Mouse (Mus musculus) ovary, postnatal 36 days (tissue): ENCODE data around the gene Ddb1.

Source experiments
- DNase-seq: peaks from one replicate; pipeline ENCODE4 v3.0.0; 2022; ENCODE audit warnings: low spot score, mixed read lengths

The Ddb1 gene

DNA sequence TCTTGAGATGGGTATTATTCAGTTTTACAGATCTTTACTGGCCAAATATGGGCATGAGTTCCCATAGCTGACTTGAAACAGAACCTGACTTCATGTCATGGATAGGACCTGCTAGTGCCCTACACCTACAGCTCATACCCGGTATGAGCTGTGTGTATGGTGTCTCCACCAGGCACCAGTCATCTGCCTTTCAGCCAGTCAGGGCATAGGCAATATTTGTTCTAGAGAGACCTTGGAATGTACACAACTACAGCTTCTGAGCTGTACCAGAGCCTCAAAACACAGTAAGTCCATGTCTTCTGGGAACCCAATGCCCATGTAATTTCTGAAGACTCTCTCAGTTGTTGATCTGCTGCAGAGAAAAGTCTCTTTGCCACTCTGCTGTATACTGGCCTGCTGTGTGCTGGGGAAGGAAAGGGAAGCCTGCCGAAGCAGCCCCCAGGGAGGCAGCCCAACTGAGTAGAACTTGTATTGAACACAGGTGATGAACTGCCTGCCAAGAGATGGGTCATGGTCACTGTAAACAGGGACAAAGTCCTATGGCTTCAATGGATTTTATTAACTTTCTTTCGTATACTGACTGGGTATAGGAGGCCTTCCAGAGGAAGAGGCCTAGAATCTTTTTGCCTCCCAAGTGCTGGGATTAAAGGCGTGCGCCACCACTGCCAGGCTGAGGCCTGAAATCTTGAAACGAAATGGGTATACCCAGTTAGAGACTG, 13.3 kb upstream of the Ddb1 start:
- DNase-seq, result no peak

DNA sequence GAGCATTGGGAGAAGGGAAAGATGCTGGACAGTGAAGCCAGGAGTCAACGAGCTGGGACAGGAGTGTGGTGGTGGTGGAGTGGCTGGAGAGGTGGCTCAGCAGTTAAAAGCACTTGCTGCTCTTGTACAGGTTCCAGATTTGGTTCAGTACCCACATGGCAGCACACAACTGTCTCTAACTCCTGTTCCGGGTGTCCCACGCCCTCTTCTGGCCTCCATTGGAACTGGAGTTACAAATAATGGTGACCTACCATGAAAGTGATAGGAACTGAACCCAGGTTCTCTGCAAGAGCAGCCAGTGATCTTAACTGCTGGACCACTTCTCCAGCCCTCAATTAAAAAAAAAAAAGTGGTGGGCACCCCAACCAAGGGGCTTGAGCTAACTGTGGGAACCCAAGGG, 6.9 kb upstream of the Ddb1 start:
- no peak for DNase-seq

DNA sequence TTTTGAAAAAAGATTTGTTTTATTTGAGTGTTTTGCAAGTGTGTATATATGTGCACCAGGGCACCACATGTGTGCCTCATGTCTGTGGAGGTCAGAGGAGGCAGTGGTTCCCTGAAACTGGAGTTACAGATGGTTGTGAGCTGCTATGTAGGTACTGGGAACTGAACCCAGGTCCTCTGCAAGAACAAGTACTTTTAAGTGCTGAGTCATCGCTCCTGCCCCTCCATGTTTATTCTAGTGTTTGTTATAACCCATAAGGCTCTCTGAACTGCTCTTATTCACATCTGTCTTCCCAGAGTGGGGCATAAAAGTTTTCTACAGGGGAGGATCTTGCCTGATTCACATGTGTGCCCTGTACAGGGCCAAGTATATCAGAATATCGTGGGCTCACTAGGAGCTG, 5.5 kb upstream of the Ddb1 start:
- DNase-seq, result no peak

DNA sequence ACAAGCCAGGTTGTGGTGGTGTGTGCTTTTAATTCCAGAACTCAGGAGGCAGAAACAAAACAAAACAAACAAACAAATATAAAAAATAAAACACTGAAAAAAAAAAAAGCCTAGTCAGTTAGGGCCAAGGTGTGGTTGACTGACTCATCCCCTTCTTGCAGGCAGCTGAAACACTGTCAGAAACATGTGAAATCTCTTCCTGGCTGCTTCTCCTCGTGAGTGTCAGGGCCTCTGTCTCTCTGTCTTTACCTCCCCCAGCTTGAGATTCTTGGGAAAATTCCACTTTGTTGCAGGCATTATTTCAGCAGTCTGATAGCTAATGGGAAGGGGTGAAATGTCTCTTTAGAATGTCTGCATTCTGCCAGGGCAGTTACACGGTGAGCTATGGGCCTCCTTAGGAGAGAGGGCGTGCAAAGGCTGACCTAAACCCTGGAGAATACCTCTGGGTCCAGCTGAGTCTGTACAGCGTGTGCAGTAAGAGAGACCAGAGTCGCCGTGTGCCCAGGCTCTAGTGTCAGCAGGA, 2.8 kb upstream of the Ddb1 start:
- no peak for DNase-seq

DNA sequence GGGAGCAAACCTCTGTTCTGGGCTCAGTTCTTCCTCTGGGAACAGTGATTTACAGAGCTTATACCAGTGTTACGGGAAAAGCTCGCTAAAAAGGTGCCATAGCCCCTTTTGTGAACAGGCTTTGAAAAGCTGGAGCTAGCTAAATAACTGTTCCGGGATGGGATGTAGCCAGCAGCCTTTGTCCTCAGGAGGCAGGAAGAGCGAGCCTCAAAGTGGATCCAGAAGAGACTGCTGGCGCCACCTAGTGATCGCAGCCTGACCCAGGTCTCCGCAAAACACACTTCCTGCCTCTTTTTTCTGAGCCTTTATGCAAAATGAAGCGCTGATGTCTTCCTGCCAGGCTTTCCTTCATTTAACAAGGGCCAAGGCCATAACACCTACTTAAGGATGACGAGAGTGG, 2.3 kb upstream of the Ddb1 start:
- peak; percentile 86 for DNase-seq

DNA sequence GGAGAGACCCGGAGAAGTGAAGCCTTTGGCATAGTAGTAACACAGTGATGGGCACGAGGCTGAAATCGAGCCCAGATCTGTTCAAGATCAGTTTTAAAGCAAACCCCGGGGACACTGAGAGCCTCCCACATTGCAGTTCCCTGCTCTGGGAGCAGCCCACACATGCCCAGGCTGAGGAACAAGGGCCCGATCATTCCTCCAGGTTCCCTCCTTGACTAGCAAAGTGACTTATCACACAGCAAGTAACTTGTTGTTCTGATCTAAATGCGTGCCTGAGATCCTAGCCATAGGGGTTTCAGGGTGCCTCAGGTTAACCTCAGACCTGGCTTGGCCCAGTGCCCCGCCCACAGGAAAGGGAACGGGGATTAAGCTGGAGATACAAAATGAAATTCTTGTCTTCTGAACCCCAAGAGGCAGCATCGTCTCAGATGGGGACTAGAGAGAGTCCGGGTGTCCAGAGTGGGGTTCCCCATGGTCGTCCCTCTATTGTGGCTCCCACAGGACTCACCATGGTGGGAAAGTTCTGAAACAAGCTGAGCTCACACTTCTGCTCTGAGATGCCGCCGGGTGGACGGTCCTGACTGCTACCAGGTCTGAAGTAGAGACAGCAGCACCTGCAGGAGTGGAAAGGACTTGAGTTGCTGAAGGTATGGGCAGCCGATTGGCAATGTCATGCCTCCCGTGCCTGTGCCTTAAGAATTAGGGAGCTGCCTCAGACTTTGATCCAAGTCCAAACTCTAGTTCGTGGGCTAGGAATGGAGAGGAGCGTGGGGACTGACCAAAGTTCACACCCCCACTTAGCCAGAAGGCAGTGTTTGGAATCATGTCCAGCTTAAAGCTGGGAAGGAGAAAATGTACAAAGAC, 1.2 kb upstream of the Ddb1 start:
- no peak for DNase-seq

DNA sequence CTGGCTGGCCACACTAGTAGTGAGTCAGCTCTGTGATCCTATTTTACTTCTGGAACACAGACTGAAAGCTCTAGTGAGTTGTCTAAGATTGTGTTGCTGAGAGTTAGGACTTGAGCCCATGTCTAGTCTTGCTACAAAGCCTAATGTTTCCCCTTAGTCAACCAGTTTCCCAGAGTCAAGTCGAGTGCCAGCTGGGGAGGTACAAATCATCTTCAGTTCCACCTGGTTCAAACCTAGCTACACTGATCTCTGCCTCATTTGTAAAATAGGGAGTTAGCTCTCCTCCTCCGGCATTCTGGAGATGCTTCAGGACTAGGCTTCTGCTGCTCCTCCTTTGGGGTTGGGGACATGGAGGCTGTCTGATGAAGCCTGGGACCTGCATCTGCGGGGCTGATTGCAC, 593 bp upstream of the Ddb1 start:
- no peak for DNase-seq

DNA sequence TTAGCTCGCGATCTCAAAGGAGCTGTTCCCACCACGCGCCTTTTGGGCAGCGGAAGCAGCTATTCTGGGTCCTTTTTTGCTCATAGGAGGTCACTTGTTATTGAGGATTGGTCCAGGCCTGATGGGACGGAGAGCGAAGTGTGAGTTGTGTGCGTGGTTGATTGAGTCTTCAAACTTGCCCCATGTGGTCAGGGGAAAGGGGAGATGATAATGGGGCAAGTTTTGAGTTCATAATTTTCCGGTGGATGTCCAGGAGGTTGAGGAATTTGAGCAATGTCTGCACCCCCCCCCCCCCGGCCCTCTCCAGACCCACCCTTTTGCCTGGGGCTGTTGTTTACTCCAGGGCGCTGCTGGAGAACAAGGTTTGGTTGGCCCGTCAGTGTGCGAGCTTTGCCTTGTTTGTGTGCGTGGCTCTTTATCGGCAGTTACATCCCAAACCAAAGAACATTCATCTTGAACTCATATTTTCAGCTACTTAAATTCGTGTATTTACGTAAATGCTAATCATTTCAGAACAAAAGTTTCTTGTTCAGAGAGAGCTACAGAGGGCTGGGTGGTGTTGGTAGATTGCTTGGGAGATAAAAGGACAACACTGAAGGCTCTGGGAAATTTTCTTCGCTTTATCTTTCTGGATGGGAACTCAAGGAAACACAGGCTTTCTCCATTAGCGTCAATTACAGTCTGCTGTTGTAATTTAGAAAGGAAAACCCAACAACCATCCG, 935 bp downstream of the Ddb1 start:
- no peak for DNase-seq

DNA sequence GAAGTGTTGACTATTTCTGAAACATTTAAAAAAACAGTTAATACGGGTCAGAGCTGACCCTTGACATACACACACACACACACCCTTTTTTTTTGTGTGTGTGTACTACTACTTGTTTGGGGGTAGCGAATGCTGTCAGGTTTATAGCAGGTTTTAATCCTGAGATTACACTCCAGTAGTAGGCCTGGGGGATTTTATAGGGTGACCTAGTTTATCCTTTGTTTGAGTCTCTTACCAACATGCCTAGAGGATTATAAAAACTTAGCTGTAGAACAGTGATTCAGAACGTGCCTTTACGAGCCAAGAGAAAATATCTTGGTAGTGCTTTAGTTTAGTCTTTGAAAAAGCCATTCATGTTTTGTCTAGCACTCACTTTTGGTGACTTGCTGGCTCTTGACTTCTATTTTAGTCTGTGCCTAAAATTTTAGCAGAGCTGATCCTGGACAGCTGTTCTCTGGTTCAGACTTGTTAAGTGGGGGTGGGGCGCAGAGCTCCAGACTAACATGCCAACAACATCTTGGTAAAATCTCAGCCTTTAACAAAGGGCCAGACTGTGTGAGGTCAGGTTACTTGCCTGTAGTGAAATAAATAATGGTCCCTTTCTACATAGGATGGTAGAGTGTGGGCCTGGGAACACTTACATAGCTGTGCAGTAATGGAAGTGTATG, 3.6 kb downstream of the Ddb1 start:
- DNase-seq, result no peak

DNA sequence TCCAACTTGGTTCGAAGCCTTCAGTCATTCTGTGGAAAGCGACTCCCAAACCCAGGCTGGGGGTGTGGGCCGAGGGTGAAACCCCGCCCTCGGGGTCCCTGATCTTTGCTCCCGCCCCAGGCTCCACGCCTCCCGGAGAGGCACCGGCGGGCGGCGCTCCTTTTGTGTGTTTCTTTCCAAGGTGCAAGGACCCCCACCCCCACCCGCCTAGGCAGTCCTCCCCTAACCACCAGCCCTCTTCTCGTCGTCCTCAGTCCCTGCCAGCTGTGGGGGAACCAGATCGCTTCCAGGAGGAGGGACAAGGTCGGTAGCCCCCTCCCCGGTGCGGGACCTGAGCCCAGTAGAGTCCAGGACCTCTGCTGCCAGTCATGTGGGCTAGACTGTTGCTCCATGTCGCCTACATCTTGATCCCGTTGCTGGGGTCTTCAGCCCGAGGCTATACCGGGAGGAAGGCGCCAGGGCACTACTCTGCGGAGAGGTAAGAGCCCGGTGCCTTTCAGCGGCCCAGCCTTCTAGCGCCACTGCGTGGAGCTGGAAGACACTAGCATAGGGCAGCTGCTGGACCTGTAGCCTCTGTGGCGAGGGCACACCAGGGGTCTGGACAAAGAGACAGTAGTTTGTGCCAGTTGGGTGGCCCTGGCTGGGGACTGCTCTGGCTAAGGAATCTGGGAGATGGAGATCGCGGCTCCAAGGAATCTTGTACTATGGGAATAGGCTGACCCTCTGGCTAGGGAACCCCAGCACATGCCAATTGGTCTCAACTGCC, 29.2 kb downstream of the Ddb1 start, which contains the start of gene Vwce:
Gene Vwce (plus strand): TSS at position 108 of the 766 bp plus-strand sequence.
- peak; percentile 53 for DNase-seq

DNA sequence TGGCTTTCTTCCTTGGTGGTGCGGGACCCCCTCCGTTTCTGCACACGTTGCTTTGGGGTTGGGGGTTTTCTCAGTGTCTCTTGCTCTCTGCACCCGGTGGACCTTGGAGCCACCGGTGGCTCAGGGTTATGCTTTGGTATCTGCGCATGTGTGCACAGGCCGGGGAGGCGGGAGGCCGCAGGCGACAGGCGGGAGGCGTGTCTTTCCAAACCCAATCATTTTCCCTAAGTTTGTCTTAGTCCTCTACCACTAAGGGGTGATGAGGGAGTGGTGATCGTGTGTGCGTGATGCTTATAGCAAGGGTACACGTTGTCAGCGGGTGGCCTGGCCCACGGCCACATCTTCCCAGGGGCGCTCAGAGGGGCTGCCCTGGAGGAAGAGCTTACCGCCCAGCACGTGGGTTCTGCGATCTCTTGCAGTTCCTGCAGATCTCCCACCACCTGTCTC, 29.8 kb downstream of the Ddb1 start:
- DNase-seq, result peak; percentile 55

DNA sequence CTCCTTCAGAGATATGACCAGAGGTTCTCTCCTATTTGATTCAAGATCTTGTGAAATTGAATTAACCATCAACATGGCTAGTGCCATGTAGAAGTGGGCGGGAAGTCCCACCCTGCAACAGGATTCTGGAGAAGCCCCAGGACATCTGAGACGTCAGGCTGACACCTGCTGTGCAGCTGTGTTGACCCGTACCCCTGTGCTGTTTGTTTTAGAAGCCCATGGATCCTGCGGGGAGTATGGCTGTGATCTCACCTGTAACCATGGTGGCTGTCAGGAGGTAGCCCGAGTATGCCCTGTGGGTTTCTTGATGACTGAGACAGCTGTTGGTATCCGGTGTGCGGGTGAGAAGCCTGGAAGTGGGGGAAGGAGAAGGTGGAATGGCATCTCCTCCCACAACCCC, 32.7 kb downstream of the Ddb1 start:
- DNase-seq, result no peak

DNA sequence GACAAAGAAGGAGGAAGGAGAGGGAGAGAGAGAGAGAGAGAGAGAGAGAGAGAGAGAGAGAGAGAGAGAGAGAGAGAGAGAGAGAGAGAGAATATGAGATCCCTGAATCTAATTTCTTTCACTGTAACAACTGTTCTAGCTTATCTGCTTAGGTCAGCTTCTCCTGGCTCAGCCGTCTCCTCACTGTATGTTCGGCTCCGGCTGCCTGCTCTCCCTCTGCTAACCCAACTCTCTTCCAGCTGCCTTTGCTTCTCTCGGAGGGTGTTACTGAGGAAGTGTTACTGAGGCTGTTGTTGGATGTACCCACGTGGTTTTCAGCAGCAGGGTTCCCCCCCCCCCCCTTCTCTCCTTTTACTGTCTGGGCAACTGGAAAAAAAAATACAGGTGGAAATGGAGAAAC, 35.0 kb downstream of the Ddb1 start:
- DNase-seq, result no peak

DNA sequence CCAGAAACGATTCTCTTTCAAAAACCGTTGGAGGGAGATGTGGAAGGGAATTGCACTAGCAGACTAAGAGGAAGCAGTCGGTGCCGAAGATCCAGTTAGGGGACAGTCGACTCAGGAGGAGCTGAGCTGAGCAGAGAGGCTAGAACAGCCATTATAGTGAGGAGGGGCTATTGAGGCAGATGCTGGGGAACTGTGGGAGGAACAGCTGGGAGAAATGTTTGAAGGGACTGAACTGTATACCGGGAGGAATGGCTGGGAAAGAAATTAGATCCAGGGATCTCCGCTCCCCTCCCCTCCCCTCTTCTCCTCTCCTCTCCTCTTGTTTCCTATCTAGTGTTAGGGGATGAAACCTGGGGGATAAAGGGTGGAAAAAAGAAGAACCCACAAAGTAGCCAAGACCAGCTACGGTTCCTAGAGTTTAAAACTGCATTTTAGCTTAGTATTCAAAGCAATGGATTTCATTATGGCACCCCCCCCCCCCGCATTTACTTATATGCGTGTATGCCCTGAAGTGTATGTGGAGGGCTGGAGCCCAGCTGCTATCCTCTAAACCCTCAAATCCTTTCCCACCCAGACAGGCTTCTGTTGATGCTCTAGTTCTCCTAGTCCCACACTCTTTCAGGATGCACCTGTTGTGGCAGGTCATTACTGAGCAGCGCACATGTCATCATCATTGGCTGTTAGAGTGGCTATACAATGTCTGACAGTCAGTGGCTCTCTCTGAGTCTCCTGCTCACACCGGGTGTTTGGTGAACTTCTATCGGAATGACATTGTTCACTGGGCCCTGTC, 35.7 kb downstream of the Ddb1 start:
- DNase-seq, result no peak

DNA sequence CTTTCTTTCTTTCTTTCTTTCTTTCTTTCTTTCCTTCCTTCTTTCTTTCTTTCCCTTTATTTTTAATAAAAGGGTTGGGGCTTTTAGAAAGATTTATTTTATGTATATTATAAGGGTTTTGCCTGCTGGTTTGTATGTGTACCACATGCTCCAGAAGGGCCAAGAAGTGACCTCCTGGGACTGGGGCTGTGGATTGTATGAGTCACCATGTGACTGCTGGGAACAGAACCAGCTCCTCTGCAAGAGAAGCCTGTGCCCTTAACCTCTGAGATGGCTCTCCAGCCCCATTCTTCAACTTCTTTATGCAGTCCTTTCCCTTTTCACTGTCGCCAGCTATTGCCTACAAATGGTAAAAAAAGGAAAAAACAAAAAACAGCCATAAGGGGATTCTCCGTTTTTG, 40.5 kb downstream of the Ddb1 start:
- DNase-seq, result no peak

DNA sequence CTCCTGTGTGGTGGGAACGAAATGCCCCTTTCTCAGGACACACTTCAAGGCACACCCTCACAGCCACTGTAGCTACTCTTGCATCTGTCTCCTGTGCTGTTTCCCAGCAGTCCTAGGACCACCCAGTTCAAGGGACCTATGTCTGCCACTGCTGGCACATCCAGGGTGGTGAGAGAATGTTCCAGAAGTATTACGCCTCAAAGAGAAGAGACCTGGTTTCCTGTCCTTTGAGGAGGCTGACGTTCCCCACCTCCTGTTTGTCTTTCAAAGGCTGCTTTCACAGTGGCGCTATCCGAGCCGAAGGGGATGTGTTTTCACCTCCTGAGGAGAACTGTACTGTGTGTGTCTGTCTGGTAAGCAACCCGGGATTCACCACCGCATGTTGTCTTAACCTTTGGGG, 43.0 kb downstream of the Ddb1 start:
- DNase-seq, result no peak

DNA sequence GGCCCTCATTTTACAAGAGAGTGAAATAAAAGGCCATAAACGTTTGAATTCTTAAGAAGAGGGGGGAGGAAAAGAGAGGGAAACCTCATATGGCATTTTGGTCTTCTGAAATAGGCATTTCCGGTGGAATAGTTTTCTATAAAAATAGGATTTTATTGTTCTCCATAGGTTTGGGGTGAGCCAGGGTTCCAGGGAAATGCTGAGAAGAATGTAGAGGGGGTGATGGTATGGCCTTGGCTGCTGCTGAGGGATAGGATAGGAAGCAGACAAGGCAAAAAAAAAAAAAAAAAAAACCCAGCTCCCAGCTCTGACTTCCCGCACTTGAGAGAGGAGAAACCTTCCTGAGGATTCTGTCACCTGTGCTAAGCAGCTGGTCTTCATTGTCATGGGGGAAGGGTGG, 50.9 kb downstream of the Ddb1 start:
- no peak for DNase-seq

DNA sequence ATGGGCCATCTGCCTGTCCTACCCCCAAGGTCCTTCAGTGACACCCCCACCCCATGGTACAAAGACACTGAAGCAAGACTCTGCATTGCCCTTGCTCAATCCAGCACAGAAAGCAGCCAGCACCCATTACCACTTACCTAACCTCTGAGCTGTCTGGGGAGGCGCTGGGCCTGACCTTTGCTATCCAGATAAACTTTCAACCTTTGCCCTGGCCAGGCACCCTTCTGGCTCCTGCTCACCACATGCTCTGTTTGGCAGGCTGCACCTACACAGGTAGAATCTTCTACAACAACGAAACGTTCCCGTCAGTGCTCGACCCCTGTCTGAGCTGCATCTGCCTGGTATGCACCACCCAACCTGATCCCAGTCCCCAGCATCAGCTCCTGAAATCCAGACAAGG, 52.6 kb downstream of the Ddb1 start:
- DNase-seq, result no peak

DNA sequence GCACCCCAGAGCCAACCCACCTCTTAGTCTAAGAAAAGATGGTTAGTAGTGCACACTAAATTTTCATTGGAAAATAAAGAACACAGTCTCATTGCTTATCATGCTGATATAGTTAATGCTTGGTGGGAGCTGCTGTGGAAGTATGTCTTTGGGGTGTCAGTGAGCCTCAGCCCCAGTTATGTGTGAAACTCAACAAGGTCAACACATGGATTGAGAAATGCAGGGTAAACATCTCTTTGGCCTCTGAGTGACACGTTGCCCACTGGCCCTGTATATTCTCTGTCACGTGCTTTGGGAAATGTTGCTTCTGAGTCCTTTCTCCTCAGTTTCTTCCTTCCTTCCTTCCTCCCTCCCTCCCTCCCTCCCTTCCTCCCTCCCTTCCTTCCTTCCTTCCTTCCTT, 53.3 kb downstream of the Ddb1 start:
- no peak for DNase-seq

DNA sequence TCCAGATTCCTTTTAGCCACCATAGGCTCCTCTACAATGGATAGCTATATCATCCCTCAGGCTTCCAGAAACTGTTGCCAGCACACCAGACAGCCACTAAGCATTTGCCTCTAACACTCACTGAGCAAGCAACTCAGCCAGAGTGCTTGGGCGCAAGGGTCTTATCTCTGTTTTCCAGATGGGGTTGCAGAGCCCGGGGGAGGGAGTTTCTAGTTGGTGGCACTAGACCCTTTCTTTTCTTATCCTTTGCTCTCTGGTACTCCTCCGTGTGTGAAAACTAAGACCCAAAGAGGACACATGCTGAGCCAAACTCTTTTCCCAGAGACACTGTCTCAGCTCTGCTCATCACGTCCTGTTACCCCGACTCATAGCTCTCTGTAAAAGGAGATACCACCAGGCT, 56.2 kb downstream of the Ddb1 start:
- no peak for DNase-seq
